In genomic region chr11:94653663-94654436, GRCm38 (mm10) we compare ENCODE assay signal across 8 mouse cellular contexts. TPM values are rescaled to one million over a fixed set of nuclear protein-coding genes. Genes with fewer than 3 reads are reported as not detected.
DNase-seq lines count a peak whose midpoint lies in the region; ATAC-seq and TF ChIP-seq lines count a peak whose summit lies in the region.

TSS of gene Mrpl27 (plus strand) at chr11:94653767.
TSS of gene Eme1 (minus strand) at chr11:94653964.

- H3K4me2 ChIP-seq in heart, embryonic 13.5 days, result peak within 1 kb of the TSS; percentile 84
- peak within 1 kb of the TSS; percentile 65 for H3K4me2 ChIP-seq in kidney, postnatal 0 days (ENCODE audit: low read length)
- peak within 1 kb of the TSS; percentile 87 for H3K4me2 ChIP-seq in liver, embryonic 11.5 days
- peak within 1 kb of the TSS; percentile 92 for H3K4me2 ChIP-seq in myocyte (ENCODE audit: low read depth)

- peak within 1 kb of the TSS; percentile 93 for H3K27ac ChIP-seq in heart, embryonic 13.5 days (replicated peaks)
- H3K27ac ChIP-seq in kidney, postnatal 0 days, result peak within 1 kb of the TSS; percentile 94
- peak within 1 kb of the TSS; percentile 92 for H3K27ac ChIP-seq in liver, embryonic 11.5 days (ENCODE audit: low read depth, low read length)

- no peak; the same call in 1 of the 2 replicates for ATAC-seq in heart, embryonic 13.5 days (ENCODE audit: extremely low read depth, insufficient number of reproducible peaks, low FRiP score, low TSS enrichment)
- ATAC-seq in kidney, postnatal 0 days (replicated peaks; ENCODE audit: low FRiP score, low read depth), result peak; percentile 83
- ATAC-seq in liver, embryonic 11.5 days (replicated peaks; ENCODE audit: low FRiP score), result peak; percentile 89

- H3K4me1 ChIP-seq in erythroblast, embryonic 14.5 days (ENCODE audit: control insufficient read depth), result peaks cover 41% of the 10 kb centered on the region
- peaks cover 14% of the 10 kb centered on the region for H3K4me1 ChIP-seq in heart, embryonic 13.5 days
- 0 out of 2 replicates have a peak, but pooled peaks cover 6% of the 10 kb centered on the region for H3K4me1 ChIP-seq in kidney, postnatal 0 days (replicated peaks; ENCODE audit: insufficient read depth, low read length)
- peaks cover 5% of the 10 kb centered on the region; the same call in 1 of the 2 replicates for H3K4me1 ChIP-seq in liver, embryonic 11.5 days (replicated peaks; ENCODE audit: control insufficient read depth, insufficient read depth, low read length)

- peak within 1 kb of the TSS; percentile 8 for H3ac ChIP-seq in myocyte (ENCODE audit: control insufficient read depth, insufficient read length)

- peak within 1 kb of the TSS; percentile 78 for H3K4me3 ChIP-seq in erythroblast, embryonic 14.5 days (replicated peaks)
- H3K4me3 ChIP-seq in heart, embryonic 13.5 days, result peak within 1 kb of the TSS; percentile 75
- H3K4me3 ChIP-seq in kidney, postnatal 0 days (replicated peaks; ENCODE audit: low read depth, low read length), result peak within 1 kb of the TSS; percentile 73
- H3K4me3 ChIP-seq in liver, embryonic 11.5 days (ENCODE audit: low read depth, low read length), result peak within 1 kb of the TSS; percentile 81
- H3K4me3 ChIP-seq in myocyte, result peak within 1 kb of the TSS; percentile 62

- peak; percentile 52 for TF ChIP-seq POLR2A in myocyte (IDR thresholded peaks at IDR 0.05; ENCODE audit: insufficient read length, low read depth)

- peaks cover 11% of the 10 kb centered on the region for H3K79me2 ChIP-seq in myocyte (ENCODE audit: control insufficient read depth, insufficient read depth)

- peak within 1 kb of the TSS; percentile 83 for H3K9ac ChIP-seq in heart, embryonic 13.5 days
- peak within 1 kb of the TSS; percentile 78 for H3K9ac ChIP-seq in kidney, postnatal 0 days (ENCODE audit: low read depth, low read length)
- H3K9ac ChIP-seq in liver, embryonic 11.5 days (ENCODE audit: low read depth, low read length), result peak within 1 kb of the TSS; percentile 85

- WGBS in heart, embryonic 13.5 days, result 1% methylated on average over 32 of the region's 32 CpGs
- WGBS in kidney, postnatal 0 days, result 1% methylated on average over 32 of the region's 32 CpGs
- 1% methylated on average over 32 of the region's 32 CpGs for WGBS in liver, embryonic 11.5 days

- H3K27me3 ChIP-seq in erythroblast, embryonic 14.5 days (ENCODE audit: control insufficient read depth), result no peaks in the 10 kb centered on the region
- H3K27me3 ChIP-seq in heart, embryonic 13.5 days (replicated peaks), result no peaks in the 10 kb centered on the region
- no peaks in the 10 kb centered on the region for H3K27me3 ChIP-seq in kidney, postnatal 0 days (ENCODE audit: insufficient read depth, low read length)
- H3K27me3 ChIP-seq in liver, embryonic 11.5 days (replicated peaks; ENCODE audit: control insufficient read depth, insufficient read depth, low read length), result no peaks in the 10 kb centered on the region
- no peaks in the 10 kb centered on the region for H3K27me3 ChIP-seq in myocyte (ENCODE audit: control insufficient read depth, insufficient read depth, insufficient read length)

- 0 out of 2 replicates have a peak, but pooled peaks have one; percentile 3 for TF ChIP-seq CTCF in kidney, postnatal 0 days (IDR thresholded peaks at IDR 0.05; ENCODE audit: low read depth)

- DNase-seq in CD4-positive, CD25-positive, alpha-beta regulatory T cell, adult 2 months (ENCODE audit: low read depth, low spot score), result peak; percentile 86
- DNase-seq in brain, embryonic 18.5 days (ENCODE audit: low read depth, low spot score), result peak; percentile 64
- DNase-seq in kidney, postnatal 0 days (ENCODE audit: low spot score), result peak; percentile 91
- peak; percentile 84 for DNase-seq in liver, embryonic 11.5 days (ENCODE audit: low spot score)
- peak; percentile 82 to 91 for DNase-seq in spleen, postnatal 4 days (ENCODE audit: low spot score in 2 of 2)

- H3K9me3 ChIP-seq in erythroblast, embryonic 14.5 days (ENCODE audit: control insufficient read depth, low read length), result no peaks in the 10 kb centered on the region
- H3K9me3 ChIP-seq in heart, embryonic 13.5 days, result no peaks in the 10 kb centered on the region
- H3K9me3 ChIP-seq in kidney, postnatal 0 days (replicated peaks; ENCODE audit: low read length), result no peaks in the 10 kb centered on the region
- no peaks in the 10 kb centered on the region for H3K9me3 ChIP-seq in liver, embryonic 11.5 days (ENCODE audit: control insufficient read depth, low read length)

- H3K36me3 ChIP-seq in erythroblast, embryonic 14.5 days (ENCODE audit: control insufficient read depth), result peaks cover 66% of the 10 kb centered on the region
- peaks cover 43% of the 10 kb centered on the region for H3K36me3 ChIP-seq in heart, embryonic 13.5 days
- H3K36me3 ChIP-seq in kidney, postnatal 0 days (ENCODE audit: insufficient read depth, low read length), result peaks cover 6% of the 10 kb centered on the region; the same call in 1 of the 2 replicates
- peaks cover 9% of the 10 kb centered on the region; the same call in 1 of the 2 replicates for H3K36me3 ChIP-seq in liver, embryonic 11.5 days (ENCODE audit: control insufficient read depth, insufficient read depth, low read length)
- peaks cover 6% of the 10 kb centered on the region for H3K36me3 ChIP-seq in myocyte (ENCODE audit: control insufficient read depth, insufficient read depth)

TF ChIP-seq in myocyte, 11 proteins besides CTCF, POLR2A, EP300 and RAD21:
- TF ChIP-seq REST (IDR thresholded peaks at IDR 0.05; ENCODE audit: insufficient read depth, insufficient read length) (no peak), E2F4 (IDR thresholded peaks at IDR 0.05; ENCODE audit: insufficient read depth) (peak; percentile 94), USF1 (IDR thresholded peaks at IDR 0.05; ENCODE audit: low read depth) (peak; percentile 97)

RNA-seq across cellular contexts. Expression of gene Mrpl27, which starts in this region (rescaled TPM):
- 10.9 and 14.7 TPM in 2 replicates for polyA plus RNA-seq in erythroblast, embryonic 14.5 days (2012)
- polyA plus RNA-seq in heart, embryonic 13.5 days (2015; fragmentation: Nextera tagmentation; extraction: Ambion mirVana), result 128 and 142 TPM in 2 replicates
- 135 and 144 TPM in 2 replicates for polyA plus RNA-seq in kidney, postnatal 0 days (2015; fragmentation: Nextera tagmentation; extraction: Ambion mirVana)
- 127 and 132 TPM in 2 replicates for polyA plus RNA-seq in liver, embryonic 11.5 days (2014; fragmentation: Nextera tagmentation; extraction: Ambion mirVana)
- 59.9 TPM for polyA plus RNA-seq in myocyte (2012; fragmentation: generic; extraction: Trizol)

RNA-seq across cellular contexts. Expression of gene Eme1, which starts in this region (rescaled TPM):
- polyA plus RNA-seq in erythroblast, embryonic 14.5 days (2012), result 0.99 and 1.4 TPM in 2 replicates
- polyA plus RNA-seq in heart, embryonic 13.5 days (2015; fragmentation: Nextera tagmentation; extraction: Ambion mirVana), result 11.9 and 14.9 TPM in 2 replicates
- polyA plus RNA-seq in kidney, postnatal 0 days (2015; fragmentation: Nextera tagmentation; extraction: Ambion mirVana), result 7.9 and 8.1 TPM in 2 replicates
- polyA plus RNA-seq in liver, embryonic 11.5 days (2014; fragmentation: Nextera tagmentation; extraction: Ambion mirVana), result 35.5 and 40.5 TPM in 2 replicates
- 2.7 TPM for polyA plus RNA-seq in myocyte (2012; fragmentation: generic; extraction: Trizol)
